Mouse (Mus musculus): ENCODE results near the gene Ccdc9b.
A peak's percentile ranks its signal among the peaks of the same experiment; 100 is the strongest.

Ccdc9b gene

GRCm38 (mm10) chr2:118775846-118776245 lies 13.4 kb upstream of the Ccdc9b start:
- DNase-seq = no peak

- DNase-seq = no peak
Measured at GRCm38 (mm10) chr2:118775396-118775795, 12.9 kb upstream of the Ccdc9b start.

GRCm38 (mm10) chr2:118774536-118774935 lies 12.1 kb upstream of the Ccdc9b start:
- no peak for DNase-seq

GRCm38 (mm10) chr2:118772158-118772874 lies 9.9 kb upstream of the Ccdc9b start, which contains the start of gene Phgr1:
TSS of gene Phgr1 (plus strand) at chr2:118772769.
- DNase-seq = no peak

GRCm38 (mm10) chr2:118766041-118767033 lies 3.9 kb upstream of the Ccdc9b start:
- DNase-seq = no peak

GRCm38 (mm10) chr2:118764875-118765274 lies 2.4 kb upstream of the Ccdc9b start:
- DNase-seq = no peak

GRCm38 (mm10) chr2:118764094-118764831 lies 1.8 kb upstream of the Ccdc9b start:
- peak in 1 of 2 experiments; percentile 41 for DNase-seq

- DNase-seq = no peak
Measured at GRCm38 (mm10) chr2:118763469-118763868, 1.0 kb upstream of the Ccdc9b start.

- no peak for DNase-seq
Measured at GRCm38 (mm10) chr2:118762784-118763148, 305 bp upstream of the Ccdc9b start.

GRCm38 (mm10) chr2:118761358-118761757 lies 1.1 kb downstream of the Ccdc9b start:
- DNase-seq = no peak

- DNase-seq = no peak
Measured at GRCm38 (mm10) chr2:118760311-118761025, 2.0 kb downstream of the Ccdc9b start.

- peak; percentile 62 to 78 for DNase-seq
Measured at GRCm38 (mm10) chr2:118759828-118760227, 2.6 kb downstream of the Ccdc9b start.

GRCm38 (mm10) chr2:118756103-118756502 lies 6.4 kb downstream of the Ccdc9b start:
- DNase-seq = no peak

- no peak for DNase-seq
Measured at GRCm38 (mm10) chr2:118755407-118755806, 7.1 kb downstream of the Ccdc9b start.

GRCm38 (mm10) chr2:118754143-118754542 lies 8.3 kb downstream of the Ccdc9b start:
- no peak for DNase-seq

GRCm38 (mm10) chr2:118752792-118753108 lies 9.7 kb downstream of the Ccdc9b start:
- no peak for DNase-seq

GRCm38 (mm10) chr2:118751896-118752791 lies 10.3 kb downstream of the Ccdc9b start:
- DNase-seq = no peak

GRCm38 (mm10) chr2:118750476-118750875 lies 12.0 kb downstream of the Ccdc9b start:
- no peak for DNase-seq

GRCm38 (mm10) chr2:118749341-118749884 lies 13.0 kb downstream of the Ccdc9b start:
- DNase-seq = no peak

GRCm38 (mm10) chr2:118747301-118747960 lies 15.0 kb downstream of the Ccdc9b start:
- no peak for DNase-seq

All from spleen, adult 18-20 months (tissue).